Mouse (Mus musculus) kidney, postnatal 10 days (tissue): ENCODE results near the gene Gm21891.
"Not testable (repeated sequence)": the region's sequence is repeated elsewhere in the genome, so short reads cannot be mapped to it uniquely, and the experiment has no call there.

Source experiments
- DNase-seq: peaks from one replicate; pipeline ENCODE4 v3.0.0; 2021; ENCODE audit warnings: mixed read lengths

The Gm21891 gene

GRCm38 (mm10) chrY:13133392-13133791, at the start of gene Gm21891:
Gene Gm21891 (minus strand): TSS chrY:13133492.
- DNase-seq, result not testable (repeated sequence)

DNA sequence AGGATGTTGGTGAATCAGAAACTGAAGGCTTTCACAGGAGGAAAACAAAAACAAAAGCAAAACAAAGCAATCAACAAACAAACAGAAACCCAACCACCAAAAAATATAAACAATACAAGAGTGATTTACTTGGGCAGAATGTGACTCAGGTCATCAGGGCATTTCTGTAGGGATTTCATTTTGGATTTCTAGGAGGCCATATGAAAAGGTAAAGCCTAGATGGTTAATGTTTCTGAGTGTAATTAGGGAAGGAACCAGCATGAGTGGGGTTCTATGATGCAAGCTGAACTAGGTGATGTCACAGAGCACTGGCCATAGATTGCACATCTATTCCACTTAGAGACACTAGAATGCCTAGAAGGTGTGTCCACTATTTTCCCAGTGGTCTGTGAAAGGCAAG, 28.4 kb upstream of the Gm21891 start, which contains the start of gene Gm21425:
Gene Gm21425, plus strand, starts transcription at position 301 of the 400 bp plus-strand sequence.
- not testable (repeated sequence) for DNase-seq
